ENCODE assay signal across 8 mouse cellular contexts in the genomic region with DNA sequence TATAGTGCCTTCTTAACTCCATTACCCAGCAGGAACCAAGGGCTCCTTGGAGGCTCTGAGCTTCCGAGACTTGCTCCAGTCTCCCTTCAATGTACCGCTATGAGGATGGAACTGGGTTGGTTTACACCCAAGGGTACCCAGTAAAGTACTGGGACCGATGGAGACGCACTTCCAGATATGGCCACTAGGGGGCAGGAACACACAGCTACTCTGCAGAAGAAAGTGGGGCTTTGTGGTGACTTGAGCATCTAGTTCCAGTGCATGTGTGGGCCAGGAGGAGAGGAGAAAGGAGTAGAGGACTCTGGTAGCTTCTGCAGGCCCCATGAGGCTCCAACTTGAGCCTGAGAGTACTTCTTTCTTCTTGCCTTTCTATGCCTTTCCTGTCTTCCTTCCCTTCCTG. TPM values are rescaled to one million over a fixed set of nuclear protein-coding genes. Genes with fewer than 3 reads are reported as not detected.
DNase-seq lines count a peak whose midpoint lies in the region; ATAC-seq and TF ChIP-seq lines count a peak whose summit lies in the region.
"Not testable (repeated sequence)": the region's sequence is repeated elsewhere in the genome, so short reads cannot be mapped to it uniquely, and the experiment has no call there.

No protein-coding gene starts in this region.

- not testable (repeated sequence) for H3K27ac ChIP-seq in liver, adult 2 months (replicated peaks; ENCODE audit: insufficient read depth, low read depth, low read length)

- H3K79me2 ChIP-seq in C2C12 (ENCODE audit: control insufficient read depth, insufficient read depth); liver, adult 2 months (ENCODE audit: control insufficient read depth, insufficient read depth, low read length): not testable (repeated sequence)

- DNase-seq in NIH3T3 (ENCODE audit: low read depth): peak; percentile 15
- peak; percentile 8 for DNase-seq in cerebellum, adult 11 months
- peak; percentile 7 for DNase-seq in kidney, adult 11 months
- DNase-seq in liver, adult 2 months (ENCODE audit: extremely low read depth, low read depth, low spot score): not testable (repeated sequence)
- peak; percentile 37 for DNase-seq in naive thymus-derived CD4-positive, alpha-beta T cell, adult 2 months (ENCODE audit: low read depth)
- DNase-seq in thymus, postnatal 4 days: peak; percentile 25

- H3K4me1 ChIP-seq in liver, adult 2 months (ENCODE audit: control insufficient read depth, insufficient read depth, low read length): not testable (repeated sequence)

- not testable (repeated sequence) for TF ChIP-seq POLR2A in liver, adult 2 months (IDR thresholded peaks at IDR 0.05; ENCODE audit: extremely low read depth, insufficient read depth, low read length)

- peak; percentile 11 for TF ChIP-seq CTCF in C2C12 (IDR thresholded peaks at IDR 0.05; ENCODE audit: control insufficient read depth, insufficient read depth, insufficient read length)
- TF ChIP-seq CTCF in liver, adult 2 months (IDR thresholded peaks at IDR 0.05; ENCODE audit: low read depth, low read length): peak; percentile 53

- not testable (repeated sequence) for H3K9ac ChIP-seq in liver, adult 2 months (ENCODE audit: low read depth, low read length)

- H3K79me3 ChIP-seq in C2C12 (ENCODE audit: low read depth): not testable (repeated sequence)

- not testable (repeated sequence) for H3K27me3 ChIP-seq in C2C12 (ENCODE audit: control insufficient read depth, insufficient read depth, insufficient read length); liver, adult 2 months (ENCODE audit: control insufficient read depth, insufficient read depth, low read length)

- H3K4me3 ChIP-seq in C2C12 (ENCODE audit: insufficient read depth, poor library complexity, severe bottlenecking); liver, adult 2 months (ENCODE audit: insufficient read depth, low read depth, low read length): not testable (repeated sequence)

- WGBS in liver, adult 2 months: 35% methylated on average over 4 of the region's 4 CpGs

- ATAC-seq in frontal cortex, adult (ENCODE audit: low TSS enrichment): peak; percentile 76; the same call in 1 of the 2 replicates

- H3K36me3 ChIP-seq in C2C12 (ENCODE audit: control insufficient read depth, insufficient read depth); liver, adult 2 months (ENCODE audit: control insufficient read depth, insufficient read depth, low read length): not testable (repeated sequence)

- not testable (repeated sequence) for H3ac ChIP-seq in C2C12 (ENCODE audit: control insufficient read depth, insufficient read length, low read depth)

RNA-seq across cellular contexts. Expression of gene Taf1b, which starts 36.0 kb away (rescaled TPM):
- 8.6 TPM for polyA plus RNA-seq in C2C12 (2012; fragmentation: generic; extraction: Trizol)
- 7.3 and 8.3 TPM in 2 replicates for total RNA-seq in liver, adult 2 months (2014; rRNA removed)
- 3.1 and 4.1 TPM in 2 replicates for polyA plus RNA-seq in liver, adult 2 months (2012; rRNA removed)
